Mouse (Mus musculus) hindbrain, embryonic 11.5 days (tissue): ENCODE data around the gene Capn11. TPM values are rescaled to one million over a fixed set of nuclear protein-coding genes. Genes with fewer than 3 reads are reported as not detected.

Experiments
- ATAC-seq: fragments of 200-750 bp; cut with Nextera tagmentation; 2 replicates; pipeline ENCODE4 v1.8.0; 2017; ENCODE audit warnings: mild to moderate bottlenecking, moderate TSS enrichment, moderate library complexity; ENCODE audit not compliant: low FRiP score
- DNase-seq: peaks from one replicate; pipeline ENCODE4 v3.0.0-alpha.2; 2015; ENCODE audit warnings: low spot score
- H3K27ac ChIP-seq: fragments of 300-500 bp; sonication (generic); 2 replicates; pipeline ENCODE4 v1.5.1; 2014; ENCODE audit warnings: mild to moderate bottlenecking, low read depth, low read length
- H3K27me3 ChIP-seq: fragments of 300-500 bp; sonication (generic); 2 replicates; pipeline ENCODE4 v1.6.1; 2014; ENCODE audit warnings: mild to moderate bottlenecking, low read length, moderate library complexity, mixed read lengths; ENCODE audit not compliant: control insufficient read depth, insufficient read depth
- H3K36me3 ChIP-seq: fragments of 300-500 bp; sonication (generic); 2 replicates; pipeline ENCODE4 v1.6.1; 2014; ENCODE audit warnings: mild to moderate bottlenecking, low read length, moderate library complexity, mixed read lengths; ENCODE audit not compliant: control insufficient read depth, insufficient read depth
- H3K4me1 ChIP-seq: fragments of 300-500 bp; sonication (generic); replicated peaks from 2 replicates; pipeline ENCODE4 v1.6.1; 2014; ENCODE audit warnings: low read length, mixed read lengths; ENCODE audit not compliant: control insufficient read depth, insufficient read depth
- H3K4me2 ChIP-seq: fragments of 300-500 bp; sonication (generic); replicated peaks from 2 replicates; pipeline ENCODE4 v1.6.1; 2014; ENCODE audit warnings: mild to moderate bottlenecking, low read depth, low read length
- H3K4me3 ChIP-seq: fragments of 300-500 bp; sonication (generic); 2 replicates; pipeline ENCODE4 v1.5.1; 2014; ENCODE audit warnings: low read depth, low read length
- H3K9ac ChIP-seq: fragments of 300-500 bp; sonication (generic); 2 replicates; pipeline ENCODE4 v1.6.1; 2014; ENCODE audit warnings: low read depth, low read length
- H3K9me3 ChIP-seq: fragments of 300-500 bp; sonication (generic); 2 replicates; pipeline ENCODE4 v1.6.1; 2016; ENCODE audit warnings: low read length; ENCODE audit not compliant: control insufficient read depth
- WGBS: fragments of 180-500 bp; shearing (Covaris S2); extraction: QIAGEN DNeasy Blood & Tissue Kit; methylation state at CpG from one replicate; pipeline ENCODE4 v1.1.7; 2014; 5-methylcytosine and 5-hydroxymethylcytosine counted together
- polyA plus RNA-seq: library from polyadenylated mRNA; unstranded; fragments of >200 nt; fragmentation: Nextera tagmentation; extraction: Ambion mirVana; gene quantifications from 2 replicates; pipeline ENCODE4 v1.2.1, GENCODE M21; 2014

Capn11 gene
- polyA plus RNA-seq: 0.79 and 1.0 TPM in 2 replicates

DNA sequence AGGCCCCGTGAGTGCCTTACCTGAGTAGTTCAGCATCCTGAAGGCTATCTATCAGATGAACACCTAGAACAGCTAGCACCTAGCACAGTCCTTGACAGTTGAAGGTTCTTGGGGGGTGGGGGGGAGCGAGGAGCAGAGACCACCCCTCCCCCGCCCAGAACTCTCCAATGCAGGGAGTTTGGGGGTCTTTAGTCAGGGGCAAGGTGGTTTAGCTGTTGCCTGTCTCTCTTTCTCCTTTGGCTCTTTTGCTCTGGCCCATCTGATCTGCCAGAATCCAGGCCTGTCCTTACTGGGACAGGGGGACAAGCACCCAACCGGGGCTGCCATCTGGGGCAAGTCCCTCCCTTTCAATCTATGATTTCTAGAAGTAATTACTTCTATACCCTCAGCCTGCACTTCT, at the start of gene Capn11:
Gene Capn11, minus strand, starts transcription at position 101 of the 400 bp plus-strand sequence.
- Histone ChIP-seq H3K9me3 (no peaks in the 10 kb centered on the region), H3K4me1 (no peaks in the 10 kb centered on the region), H3K27ac (no peak within 1 kb of the TSS), H3K9ac (no peak within 1 kb of the TSS), H3K27me3 (no peaks in the 10 kb centered on the region), H3K36me3 (peaks cover 3% of the 10 kb centered on the region; the same call in 1 of the 2 replicates), H3K4me3 (no peak within 1 kb of the TSS), H3K4me2 (no peak within 1 kb of the TSS)
- WGBS: 84% methylated on average over 4 of the region's 4 CpGs
- ATAC-seq (no peak), DNase-seq (no peak)

DNA sequence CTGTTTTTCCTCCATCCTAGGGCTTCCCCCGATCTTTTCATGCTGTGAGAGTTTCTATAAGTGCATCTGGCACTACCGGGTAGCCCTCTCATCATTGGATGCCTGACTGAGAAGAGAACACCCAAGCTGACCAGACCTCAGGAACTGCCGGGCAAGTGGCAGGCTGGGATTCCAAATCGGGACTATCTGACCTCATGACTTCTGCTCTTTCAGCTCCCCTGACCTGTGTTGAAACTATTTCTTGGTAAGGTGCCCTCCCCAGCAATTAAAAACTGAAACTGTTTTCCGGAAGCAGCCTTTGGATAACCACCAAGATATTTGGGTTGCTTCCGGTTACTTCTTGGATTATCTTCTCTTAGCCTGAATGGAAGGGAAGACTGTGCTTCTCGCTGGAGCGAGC, 49.1 kb upstream of the Capn11 start:
- Histone ChIP-seq H3K36me3 (no peaks in the 10 kb centered on the region), H3K9me3 (no peaks in the 10 kb centered on the region), H3K4me2 (no peak overlapping the region), H3K27me3 (no peaks in the 10 kb centered on the region), H3K4me1 (no peaks in the 10 kb centered on the region), H3K9ac (no peak overlapping the region), H3K27ac (no peak overlapping the region), H3K4me3 (no peak overlapping the region)
- DNase-seq (no peak), ATAC-seq (no peak)
- 85% methylated on average over 8 of the region's 8 CpGs for WGBS

DNA sequence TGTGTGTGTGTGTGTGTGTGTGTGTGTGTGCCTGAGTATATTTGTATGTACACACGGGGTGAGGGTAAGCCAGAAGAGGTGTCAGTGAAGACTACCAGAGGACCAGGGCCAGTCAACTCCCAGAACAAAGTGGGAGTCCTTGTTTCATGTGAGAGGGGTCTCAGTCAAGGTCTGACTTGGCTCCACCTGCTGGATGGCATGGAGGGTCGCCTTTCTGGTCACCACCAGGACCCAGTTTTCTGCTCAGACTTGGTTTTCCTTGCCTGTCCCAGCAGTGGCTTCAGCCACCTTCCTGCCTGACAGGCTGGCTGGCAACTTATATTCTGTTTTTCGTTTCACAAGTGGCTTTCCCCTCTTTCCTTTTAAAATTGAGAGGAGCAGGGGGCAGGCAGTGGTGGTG, 48.3 kb upstream of the Capn11 start:
- Histone ChIP-seq H3K36me3 (no peaks in the 10 kb centered on the region), H3K4me2 (no peak overlapping the region), H3K9me3 (no peaks in the 10 kb centered on the region), H3K4me3 (no peak overlapping the region), H3K9ac (no peak overlapping the region), H3K4me1 (no peaks in the 10 kb centered on the region), H3K27ac (no peak overlapping the region), H3K27me3 (no peaks in the 10 kb centered on the region)
- DNase-seq (no peak), ATAC-seq (no peak)
- 44% methylated on average over 3 of the region's 3 CpGs for WGBS

DNA sequence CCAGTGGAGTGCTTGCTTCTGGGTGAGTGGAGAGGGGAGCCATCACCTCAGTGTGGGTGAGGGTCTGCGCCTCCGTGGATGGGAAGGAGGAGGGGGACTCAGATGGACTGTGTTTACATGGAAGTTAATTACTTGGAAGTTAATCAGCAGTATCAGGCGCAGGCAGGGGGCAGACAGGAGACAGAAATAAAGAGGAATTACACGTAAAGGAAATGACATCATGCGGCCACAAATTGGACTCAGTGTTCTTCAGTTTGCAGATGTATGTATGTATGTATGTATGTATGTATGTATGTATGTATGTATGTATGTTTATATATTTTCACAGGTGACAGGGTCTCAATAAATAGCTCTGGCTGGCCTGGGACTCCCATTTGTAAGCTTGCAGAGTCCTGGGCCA, 47.7 kb upstream of the Capn11 start:
- 79% methylated on average over 5 of the region's 5 CpGs for WGBS
- no peaks in the 10 kb centered on the region for H3K9me3 ChIP-seq
- no peak for ATAC-seq

DNA sequence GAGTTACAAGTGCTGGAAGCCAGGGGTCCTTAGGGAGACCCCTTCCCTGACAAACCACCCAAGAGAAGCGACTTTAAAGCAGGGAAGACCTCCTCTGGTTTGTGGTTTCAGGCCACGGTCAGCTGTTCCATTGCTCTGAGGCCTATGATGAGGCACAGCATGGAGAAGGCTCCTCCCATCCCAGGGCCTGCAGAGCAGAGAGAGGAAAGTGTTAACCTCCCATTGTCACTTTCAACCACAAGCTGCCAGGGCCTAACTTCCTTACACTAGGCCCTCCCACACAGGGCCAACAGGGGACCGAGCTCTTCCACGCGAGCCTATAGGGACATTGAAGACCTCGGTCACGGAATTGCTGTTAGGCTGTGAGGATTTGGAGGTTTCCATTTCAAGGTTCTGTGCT, 44.1 kb upstream of the Capn11 start:
- Histone ChIP-seq H3K4me3 (no peak overlapping the region), H3K9ac (no peak overlapping the region), H3K27ac (no peak overlapping the region), H3K4me2 (no peak overlapping the region), H3K36me3 (no peaks in the 10 kb centered on the region), H3K9me3 (no peaks in the 10 kb centered on the region), H3K4me1 (no peaks in the 10 kb centered on the region), H3K27me3 (no peaks in the 10 kb centered on the region)
- DNase-seq (no peak), ATAC-seq (no peak)
- WGBS: 59% methylated on average over 7 of the region's 7 CpGs

More for the DNA sequence above, 47.7 kb upstream of the Capn11 start:
- H3K4me3 ChIP-seq: no peak overlapping the region
- no peaks in the 10 kb centered on the region for H3K27me3 ChIP-seq
- no peaks in the 10 kb centered on the region for H3K36me3 ChIP-seq
- no peak overlapping the region for H3K27ac ChIP-seq
- no peak overlapping the region for H3K4me2 ChIP-seq
- no peak overlapping the region for H3K9ac ChIP-seq
- no peak for DNase-seq
- H3K4me1 ChIP-seq: no peaks in the 10 kb centered on the region

DNA sequence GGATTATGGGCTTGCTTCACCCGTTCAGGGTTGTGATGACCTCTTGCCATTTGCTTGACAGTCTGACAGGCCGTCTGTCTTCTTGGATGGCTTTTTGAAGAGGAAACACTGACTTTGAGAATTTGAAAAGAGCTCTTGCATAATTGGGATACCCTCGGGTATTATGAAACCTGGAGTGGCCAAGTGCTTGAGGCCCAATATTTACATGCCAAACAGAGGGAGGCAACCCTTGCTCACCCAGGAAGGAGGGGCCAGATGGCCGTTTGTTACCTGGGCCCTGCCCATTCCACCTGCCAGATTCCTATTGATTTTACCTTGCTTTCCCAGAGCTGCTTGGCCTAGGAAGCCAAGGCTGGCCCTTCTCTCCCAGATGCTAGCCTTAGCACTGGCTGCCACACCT, 43.1 kb upstream of the Capn11 start:
- Histone ChIP-seq H3K4me3 (no peak overlapping the region), H3K9me3 (no peaks in the 10 kb centered on the region), H3K27ac (0 out of 2 replicates have a peak overlapping the region, but pooled peaks have one; percentile 5), H3K4me1 (no peaks in the 10 kb centered on the region), H3K4me2 (no peak overlapping the region), H3K36me3 (no peaks in the 10 kb centered on the region), H3K27me3 (no peaks in the 10 kb centered on the region), H3K9ac (no peak overlapping the region)
- WGBS: 53% methylated on average over 4 of the region's 4 CpGs
- DNase-seq: no peak
- no peak for ATAC-seq

DNA sequence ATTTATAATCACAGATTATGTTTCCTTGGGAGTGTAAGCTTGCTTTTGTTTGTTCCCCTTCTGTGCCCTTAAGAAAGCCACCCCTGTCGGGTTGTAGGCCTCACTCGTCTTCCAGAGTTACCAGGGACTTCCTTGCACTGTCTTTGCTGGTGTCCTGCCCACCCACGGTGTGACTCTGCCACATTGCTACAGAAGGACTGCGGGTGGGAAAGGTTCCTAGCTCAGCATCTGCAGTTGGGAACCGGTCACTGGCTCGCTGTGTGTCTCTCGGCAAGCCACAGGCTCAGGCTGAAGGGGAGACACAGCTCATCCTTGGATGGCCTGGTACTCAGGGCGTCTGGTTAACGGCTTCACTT, 42.1 kb upstream of the Capn11 start:
- Histone ChIP-seq H3K9me3 (no peaks in the 10 kb centered on the region), H3K36me3 (no peaks in the 10 kb centered on the region), H3K27me3 (no peaks in the 10 kb centered on the region), H3K4me3 (no peak overlapping the region), H3K9ac (no peak overlapping the region), H3K4me1 (no peaks in the 10 kb centered on the region), H3K27ac (no peak overlapping the region), H3K4me2 (no peak overlapping the region)
- ATAC-seq (no peak), DNase-seq (no peak)
- 71% methylated on average over 9 of the region's 9 CpGs for WGBS

DNA sequence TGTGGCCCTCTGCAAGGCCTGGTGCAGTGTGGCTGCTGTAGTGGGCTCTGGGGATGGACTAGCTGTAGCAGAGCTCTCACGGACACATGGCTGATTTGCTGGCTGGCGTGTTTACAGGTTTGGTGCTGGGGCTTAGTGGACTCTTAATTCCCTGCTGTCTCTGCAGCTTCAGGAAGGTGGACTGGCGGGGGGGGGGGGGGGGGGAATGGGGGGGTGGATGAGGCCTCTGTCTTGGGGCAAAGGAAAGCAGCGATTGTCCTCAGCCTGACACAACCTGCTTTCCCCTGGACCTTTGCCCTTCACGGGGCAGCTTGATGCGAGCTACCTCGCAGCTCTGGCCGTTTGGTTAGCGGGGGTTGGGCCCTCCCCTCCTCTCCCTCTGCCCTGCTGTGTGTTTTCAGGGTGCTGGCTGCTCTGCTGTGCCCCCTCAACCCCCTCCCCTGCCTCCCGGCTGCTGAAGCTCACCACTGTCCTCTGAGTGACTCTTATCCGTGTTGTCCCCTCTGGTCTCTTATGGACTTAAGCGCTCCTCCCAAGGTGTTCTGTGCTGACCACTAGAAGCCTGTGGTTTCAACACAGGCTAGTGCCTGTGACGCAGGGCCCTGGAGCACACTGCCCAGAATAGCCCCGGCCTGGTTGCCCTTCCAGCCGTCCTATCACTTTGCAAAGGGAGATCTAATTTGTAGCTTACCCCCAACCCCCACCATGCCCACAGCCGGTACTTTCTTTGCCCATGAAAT, 41.5 kb upstream of the Capn11 start:
- H3K9ac ChIP-seq: 0 out of 2 replicates have a peak overlapping the region, but pooled peaks have one; percentile 11
- H3K27ac ChIP-seq: no peak overlapping the region
- no peak overlapping the region for H3K4me2 ChIP-seq
- no peaks in the 10 kb centered on the region for H3K4me1 ChIP-seq
- no peak overlapping the region for H3K4me3 ChIP-seq
- 52% methylated on average over 11 of the region's 16 CpGs for WGBS
- H3K27me3 ChIP-seq: no peaks in the 10 kb centered on the region
- DNase-seq (no peak), ATAC-seq (no peak)
- no peaks in the 10 kb centered on the region for H3K9me3 ChIP-seq
- no peaks in the 10 kb centered on the region for H3K36me3 ChIP-seq

DNA sequence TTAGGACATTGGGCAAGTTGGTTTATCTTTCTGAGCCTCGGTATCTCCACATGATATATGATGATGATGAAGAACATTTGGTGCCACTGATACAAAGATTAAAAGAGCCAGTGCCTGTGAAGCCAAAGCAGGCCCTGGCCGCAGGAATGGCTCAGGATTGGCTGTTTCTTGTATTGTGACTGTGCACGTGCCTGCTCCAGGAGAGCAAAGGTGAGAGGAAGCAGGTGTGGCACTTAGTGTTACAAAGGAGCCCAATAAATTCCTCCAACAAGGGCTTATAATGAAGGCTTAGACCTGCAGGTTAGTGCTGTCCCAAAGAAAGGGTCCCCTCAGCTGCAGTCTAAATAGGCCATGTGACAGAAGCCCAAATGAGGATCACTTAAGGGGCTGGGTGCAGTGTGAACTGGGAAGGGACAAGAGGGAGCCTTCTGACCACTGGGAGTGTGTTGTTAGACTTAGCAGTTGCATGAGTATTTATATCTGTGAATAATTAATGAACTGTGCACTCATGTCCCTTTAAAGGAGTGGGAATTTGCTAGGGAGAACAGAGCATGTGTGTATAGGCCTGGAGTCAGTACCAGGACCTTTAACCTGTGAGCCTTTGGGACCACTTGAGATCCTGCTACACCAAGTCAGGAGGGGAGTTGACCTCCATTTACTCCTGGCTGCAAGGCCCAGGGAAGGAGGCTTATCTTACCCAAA, 40.1 kb upstream of the Capn11 start:
- Histone ChIP-seq H3K4me2 (no peak overlapping the region), H3K4me1 (no peaks in the 10 kb centered on the region), H3K36me3 (no peaks in the 10 kb centered on the region), H3K9me3 (no peaks in the 10 kb centered on the region), H3K27ac (no peak overlapping the region), H3K4me3 (no peak overlapping the region), H3K9ac (no peak overlapping the region), H3K27me3 (no peaks in the 10 kb centered on the region)
- no peak for DNase-seq
- no peak for ATAC-seq
- WGBS: 82% methylated on average over 3 of the region's 3 CpGs
